Mouse (Mus musculus) heart, embryonic 12.5 days (tissue): ENCODE data around the gene Kalrn. TPM values are rescaled to one million over a fixed set of nuclear protein-coding genes. Genes with fewer than 3 reads are reported as not detected.
A peak's percentile ranks its signal among the peaks of the same experiment; 100 is the strongest.

Experiments used
- ATAC-seq: fragments of 200-750 bp; cut with Nextera tagmentation; 2 replicates; pipeline ENCODE4 v1.8.0; 2017; ENCODE audit warnings: moderate TSS enrichment, moderate library complexity; ENCODE audit not compliant: insufficient number of reproducible peaks, low FRiP score
- H3K27ac ChIP-seq: fragments of 300-500 bp; sonication (generic); 2 replicates; pipeline ENCODE4 v1.5.1; 2016; ENCODE audit warnings: mild to moderate bottlenecking, moderate library complexity; ENCODE audit not compliant: poor library complexity, severe bottlenecking
- H3K27me3 ChIP-seq: fragments of 300-500 bp; sonication (generic); replicated peaks from 2 replicates; pipeline ENCODE4 v1.6.1; 2016; ENCODE audit warnings: mild to moderate bottlenecking, moderate library complexity
- H3K36me3 ChIP-seq: fragments of 300-500 bp; sonication (generic); 2 replicates; pipeline ENCODE4 v1.6.1; 2016; ENCODE audit warnings: mild to moderate bottlenecking, moderate library complexity
- H3K4me1 ChIP-seq: fragments of 300-500 bp; sonication (generic); replicated peaks from 2 replicates; pipeline ENCODE4 v1.6.1; 2016; ENCODE audit warnings: mild to moderate bottlenecking
- H3K4me2 ChIP-seq: fragments of 300-500 bp; sonication (generic); 2 replicates; pipeline ENCODE4 v1.6.1; 2016; ENCODE audit warnings: mild to moderate bottlenecking, moderate library complexity
- H3K4me3 ChIP-seq: fragments of 300-500 bp; sonication (generic); 2 replicates; pipeline ENCODE4 v1.5.1; 2016; ENCODE audit warnings: mild to moderate bottlenecking
- H3K9ac ChIP-seq: fragments of 300-500 bp; sonication (generic); 2 replicates; pipeline ENCODE4 v1.6.1; 2016; ENCODE audit warnings: mild to moderate bottlenecking, moderate library complexity
- H3K9me3 ChIP-seq: fragments of 300-500 bp; sonication (generic); replicated peaks from 2 replicates; pipeline ENCODE4 v1.6.1; 2016; ENCODE audit warnings: mild to moderate bottlenecking, moderate library complexity
- WGBS: fragments of 180-500 bp; shearing (Covaris S2); methylation state at CpG from one replicate; pipeline ENCODE4 v1.1.7; 2016; 5-methylcytosine and 5-hydroxymethylcytosine counted together
- polyA plus RNA-seq: library from polyadenylated mRNA; unstranded; fragments of >200 nt; fragmentation: Nextera tagmentation; extraction: Ambion mirVana; gene quantifications from 2 replicates; pipeline ENCODE4 v1.2.1, GENCODE M21; 2016

The Kalrn gene
- polyA plus RNA-seq, 1 experiment from 2014 or later: 29.3 TPM

DNA sequence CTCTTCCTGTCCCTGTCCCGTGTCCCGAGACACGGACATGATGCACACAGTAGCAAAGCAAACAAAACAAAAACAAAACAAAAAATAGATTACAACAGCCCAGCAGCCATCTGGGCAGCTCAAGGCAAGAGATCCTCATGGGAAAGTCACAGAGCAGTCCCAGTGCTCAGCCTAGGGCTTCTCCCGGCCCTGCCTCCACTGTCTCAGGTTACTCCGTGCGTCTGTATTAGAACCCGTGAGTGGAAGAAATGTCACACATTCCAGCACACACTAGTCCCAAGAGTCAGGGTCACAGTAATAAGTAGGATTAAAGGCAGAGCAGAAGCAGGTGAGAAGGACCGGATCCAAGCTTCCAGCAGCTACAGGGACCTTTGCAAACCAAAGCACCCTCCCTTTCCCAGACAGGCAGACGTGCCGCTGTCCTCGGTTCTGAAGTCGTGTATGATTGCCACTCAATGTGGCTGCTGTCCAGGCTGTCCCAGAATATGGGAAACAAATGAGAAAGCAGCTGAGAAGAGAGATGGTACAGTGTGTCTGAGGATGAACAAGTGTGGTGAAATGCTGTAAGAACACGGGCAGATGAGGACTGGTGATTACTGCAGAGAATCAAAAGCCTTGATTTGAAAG is 173.1 kb downstream of the Kalrn start:
- ATAC-seq: no peak

DNA sequence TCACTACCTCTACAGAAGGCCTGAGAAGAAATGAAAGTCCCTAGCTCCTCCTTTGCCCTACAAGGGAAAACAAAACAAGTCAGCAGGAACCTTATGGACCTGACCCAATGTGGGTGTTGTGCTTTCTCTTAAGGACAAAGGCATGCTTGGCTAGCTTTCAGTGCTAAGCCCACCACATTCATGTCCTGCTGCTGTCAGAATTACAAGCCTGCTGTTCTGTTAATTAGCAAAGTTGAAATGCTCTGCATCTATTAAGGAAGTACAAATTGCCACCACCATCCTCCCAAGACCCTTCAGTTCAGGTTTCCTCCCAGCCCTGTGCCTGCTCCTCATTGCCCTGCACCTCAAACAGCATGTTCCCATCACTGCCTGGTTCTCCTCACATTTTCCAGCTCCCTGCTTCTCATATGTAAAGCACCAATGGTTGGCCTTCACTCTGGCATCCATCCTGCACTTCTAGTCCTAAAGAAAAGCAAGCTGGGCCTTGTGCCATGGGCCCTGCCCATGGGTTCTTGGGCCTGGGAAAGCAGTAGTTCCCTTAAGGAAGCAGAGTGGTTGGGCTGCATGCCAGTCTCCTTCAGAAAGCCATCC is 178.0 kb downstream of the Kalrn start:
- no peak overlapping the region for H3K4me2 ChIP-seq
- ATAC-seq: no peak
- H3K4me3 ChIP-seq: no peak overlapping the region
- H3K9ac ChIP-seq: no peak overlapping the region
- H3K27me3 ChIP-seq: no peaks in the 10 kb centered on the region
- H3K4me1 ChIP-seq: 0 out of 2 replicates have a peak, but pooled peaks cover 2% of the 10 kb centered on the region
- H3K9me3 ChIP-seq: no peaks in the 10 kb centered on the region
- no peaks in the 10 kb centered on the region for H3K36me3 ChIP-seq
- no peak overlapping the region for H3K27ac ChIP-seq

More for the DNA sequence above, 173.1 kb downstream of the Kalrn start:
- H3K4me1 ChIP-seq: peaks cover 3% of the 10 kb centered on the region
- no peak overlapping the region for H3K27ac ChIP-seq
- 39% methylated on average over 13 of the region's 13 CpGs for WGBS
- H3K4me3 ChIP-seq: no peak overlapping the region
- no peaks in the 10 kb centered on the region for H3K9me3 ChIP-seq
- no peaks in the 10 kb centered on the region for H3K36me3 ChIP-seq
- H3K27me3 ChIP-seq: no peaks in the 10 kb centered on the region
- no peak overlapping the region for H3K4me2 ChIP-seq
- no peak overlapping the region for H3K9ac ChIP-seq

DNA sequence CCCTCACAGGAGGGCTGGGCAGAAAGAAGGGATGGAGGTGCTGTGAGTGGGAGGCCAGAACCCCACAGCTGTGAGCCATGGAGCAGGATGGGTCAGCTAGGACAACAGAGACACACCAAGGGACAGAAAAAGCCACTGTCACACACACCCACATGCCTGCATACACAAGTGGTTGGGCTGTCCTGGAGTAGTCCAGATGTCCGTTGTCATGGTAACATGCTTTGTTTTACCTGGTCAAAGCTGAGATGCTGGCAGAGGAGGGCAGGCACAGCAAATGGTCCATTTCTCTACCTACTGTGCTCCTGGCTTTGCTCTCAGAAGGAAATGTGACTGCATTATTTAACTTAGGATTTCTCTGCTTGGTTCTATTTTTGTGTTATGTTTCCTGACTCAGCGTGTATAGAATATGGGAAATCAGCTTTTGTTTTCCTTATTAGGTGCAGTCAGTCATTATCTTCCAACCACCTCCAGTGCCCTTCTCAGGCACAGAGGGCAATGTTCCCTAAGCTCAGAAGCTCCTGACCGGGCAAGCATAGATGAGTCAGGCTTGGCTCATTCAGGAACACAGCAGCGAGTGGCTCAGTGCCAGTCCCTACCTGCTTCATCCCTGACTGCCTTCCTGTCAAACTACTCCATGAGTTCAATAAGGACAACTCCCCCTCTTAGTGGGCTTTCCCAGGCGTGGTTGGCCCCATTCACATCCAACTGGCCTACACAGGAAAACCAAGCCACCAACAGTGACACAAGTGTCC is 183.6 kb downstream of the Kalrn start:
- Histone ChIP-seq H3K9me3 (no peaks in the 10 kb centered on the region), H3K4me3 (no peak overlapping the region), H3K36me3 (no peaks in the 10 kb centered on the region), H3K4me1 (0 out of 2 replicates have a peak, but pooled peaks cover 8% of the 10 kb centered on the region), H3K27ac (no peak overlapping the region), H3K4me2 (no peak overlapping the region), H3K9ac (no peak overlapping the region), H3K27me3 (no peaks in the 10 kb centered on the region)
- WGBS: 69% methylated on average over 5 of the region's 5 CpGs
- ATAC-seq: no peak

DNA sequence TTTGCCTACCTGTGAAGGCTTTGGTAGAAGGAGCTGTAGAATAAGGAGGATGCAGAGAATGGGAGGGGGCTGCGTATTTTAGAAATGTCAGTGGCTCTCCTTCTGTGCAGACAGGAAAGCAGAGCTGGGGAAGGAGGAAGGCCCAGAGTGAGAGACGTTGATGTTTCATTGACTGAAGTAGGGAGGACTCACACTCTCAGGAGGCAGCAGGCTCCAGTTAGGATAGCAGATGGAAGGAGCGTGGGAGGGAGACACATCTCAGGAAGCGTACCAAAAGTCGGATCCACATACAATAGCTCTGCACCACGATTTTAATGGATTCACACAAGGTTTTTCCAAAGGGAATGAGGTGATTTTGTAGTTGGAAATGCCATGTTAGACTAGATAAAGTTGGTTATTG is 184.5 kb downstream of the Kalrn start:
- Histone ChIP-seq H3K27me3 (no peaks in the 10 kb centered on the region), H3K27ac (no peak overlapping the region), H3K4me2 (no peak overlapping the region), H3K9me3 (no peaks in the 10 kb centered on the region), H3K4me3 (no peak overlapping the region), H3K4me1 (peaks cover 8% of the 10 kb centered on the region; the same call in 1 of the 2 replicates), H3K36me3 (no peaks in the 10 kb centered on the region), H3K9ac (no peak overlapping the region)
- no peak for ATAC-seq
- 76% methylated on average over 6 of the region's 6 CpGs for WGBS

DNA sequence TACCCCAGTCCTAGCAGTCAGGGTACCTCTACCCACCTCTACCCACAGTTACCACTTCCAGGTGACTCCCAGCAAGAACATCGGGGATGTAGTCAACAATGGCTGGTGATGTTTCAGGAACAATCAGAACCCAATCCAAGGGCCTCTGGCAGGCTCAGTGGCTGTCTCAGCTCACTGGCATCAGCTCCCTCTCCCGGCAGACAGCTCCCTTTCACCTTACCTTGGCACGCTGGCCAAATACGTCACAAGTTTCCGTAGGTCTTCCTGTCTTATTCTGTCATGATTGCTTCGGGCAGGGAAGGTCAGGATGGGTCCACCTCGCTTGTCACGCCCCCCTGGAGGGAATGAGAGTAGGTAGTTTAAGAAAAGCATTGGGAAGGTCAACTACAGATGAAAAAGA is 188.3 kb downstream of the Kalrn start:
- 84% methylated on average over 8 of the region's 8 CpGs for WGBS

DNA sequence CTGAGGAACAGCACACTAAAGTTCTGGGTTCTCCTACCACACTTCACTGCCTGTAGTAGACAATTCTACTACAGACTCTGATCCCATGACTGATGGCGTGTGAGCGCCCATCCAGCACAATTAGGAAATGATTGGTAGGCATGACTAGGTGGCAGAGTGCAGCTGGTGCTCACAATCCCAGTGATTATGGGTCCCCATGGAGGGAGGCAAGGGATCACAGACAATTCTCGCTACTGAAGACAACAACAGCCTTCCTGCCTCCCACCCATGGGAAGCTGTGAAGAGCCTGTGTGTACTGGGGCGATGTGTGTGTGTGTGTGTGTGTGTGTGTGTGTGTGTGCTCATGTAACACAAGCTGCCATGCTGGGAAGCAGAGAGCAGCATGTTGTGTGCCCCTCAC is 190.3 kb downstream of the Kalrn start:
- Histone ChIP-seq H3K4me1 (no peaks in the 10 kb centered on the region; the same call in 1 of the 2 replicates), H3K36me3 (0 out of 2 replicates have a peak, but pooled peaks cover 2% of the 10 kb centered on the region), H3K4me2 (no peak overlapping the region), H3K27me3 (no peaks in the 10 kb centered on the region), H3K27ac (no peak overlapping the region), H3K4me3 (no peak overlapping the region), H3K9me3 (no peaks in the 10 kb centered on the region), H3K9ac (no peak overlapping the region)
- ATAC-seq: no peak
- WGBS: 90% methylated on average over 4 of the region's 4 CpGs

More for the DNA sequence above, 188.3 kb downstream of the Kalrn start:
- ATAC-seq: no peak
- Histone ChIP-seq H3K4me2 (no peak overlapping the region), H3K36me3 (0 out of 2 replicates have a peak, but pooled peaks cover 2% of the 10 kb centered on the region), H3K27ac (no peak overlapping the region), H3K4me1 (peaks cover 3% of the 10 kb centered on the region; the same call in 1 of the 2 replicates), H3K27me3 (no peaks in the 10 kb centered on the region), H3K9ac (no peak overlapping the region), H3K9me3 (no peaks in the 10 kb centered on the region), H3K4me3 (no peak overlapping the region)

DNA sequence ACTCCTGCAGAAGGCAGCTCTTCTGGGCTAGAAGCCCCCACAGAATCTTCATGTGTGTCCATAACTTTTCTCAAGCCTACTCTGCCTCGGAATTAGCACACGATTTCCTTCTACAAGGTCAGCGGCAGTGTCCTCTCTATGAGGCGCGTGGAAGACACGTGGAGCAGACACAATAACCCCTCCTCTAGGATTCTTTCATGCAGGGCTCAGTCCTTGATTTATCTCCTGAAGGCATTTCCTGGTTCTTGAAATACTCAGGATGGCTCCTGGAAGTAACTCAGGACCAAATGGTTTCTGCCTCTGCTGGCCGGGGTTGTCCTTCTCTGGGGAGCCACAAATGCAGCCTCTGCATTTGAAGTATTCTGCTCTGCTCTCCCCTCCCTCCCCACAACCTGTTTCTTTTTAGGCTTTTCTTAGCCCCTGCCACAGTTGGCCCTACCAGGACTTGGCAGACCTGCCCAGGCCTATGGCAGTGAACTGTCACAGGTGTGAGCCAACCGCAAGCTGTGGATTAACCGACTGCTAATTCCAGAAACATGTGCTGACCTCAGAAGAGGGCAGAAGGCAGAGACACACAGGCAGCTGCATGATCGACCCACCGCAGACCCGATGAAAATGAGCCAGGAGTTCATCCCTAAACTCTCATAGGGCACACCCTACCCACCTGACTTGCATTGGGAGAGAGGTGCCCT is 197.0 kb downstream of the Kalrn start:
- Histone ChIP-seq H3K27ac (no peak overlapping the region), H3K4me1 (peaks cover 29% of the 10 kb centered on the region), H3K4me2 (no peak overlapping the region), H3K9me3 (no peaks in the 10 kb centered on the region), H3K4me3 (no peak overlapping the region), H3K36me3 (no peaks in the 10 kb centered on the region), H3K27me3 (no peaks in the 10 kb centered on the region), H3K9ac (0 out of 2 replicates have a peak overlapping the region, but pooled peaks have one; percentile 16)
- WGBS: 60% methylated on average over 12 of the region's 12 CpGs
- no peak for ATAC-seq

DNA sequence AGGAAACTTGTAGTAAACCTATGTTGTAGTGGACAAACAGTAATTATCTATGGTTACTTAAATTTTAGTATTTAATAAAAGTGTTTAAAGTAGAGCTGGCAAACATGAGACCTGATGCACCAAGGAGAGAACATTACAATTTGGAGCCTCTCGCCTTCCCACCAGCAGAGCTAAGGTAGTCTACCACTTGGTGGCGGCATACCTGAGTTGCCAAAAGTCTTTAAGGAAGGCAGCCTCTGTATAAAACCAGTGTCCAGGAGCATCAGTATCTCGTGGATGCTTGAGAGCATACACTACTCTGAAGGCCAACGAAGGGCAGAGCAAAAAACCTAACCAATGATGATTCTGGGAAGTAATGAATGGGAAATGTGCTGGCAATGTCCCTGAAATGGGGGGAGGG is 199.8 kb downstream of the Kalrn start:
- Histone ChIP-seq H3K9me3 (no peaks in the 10 kb centered on the region), H3K9ac (no peak overlapping the region), H3K36me3 (no peaks in the 10 kb centered on the region), H3K4me3 (no peak overlapping the region), H3K27ac (no peak overlapping the region), H3K4me2 (no peak overlapping the region), H3K27me3 (no peaks in the 10 kb centered on the region), H3K4me1 (peaks cover 29% of the 10 kb centered on the region)
- WGBS: 65% methylated on average over 4 of the region's 4 CpGs
- ATAC-seq: no peak

DNA sequence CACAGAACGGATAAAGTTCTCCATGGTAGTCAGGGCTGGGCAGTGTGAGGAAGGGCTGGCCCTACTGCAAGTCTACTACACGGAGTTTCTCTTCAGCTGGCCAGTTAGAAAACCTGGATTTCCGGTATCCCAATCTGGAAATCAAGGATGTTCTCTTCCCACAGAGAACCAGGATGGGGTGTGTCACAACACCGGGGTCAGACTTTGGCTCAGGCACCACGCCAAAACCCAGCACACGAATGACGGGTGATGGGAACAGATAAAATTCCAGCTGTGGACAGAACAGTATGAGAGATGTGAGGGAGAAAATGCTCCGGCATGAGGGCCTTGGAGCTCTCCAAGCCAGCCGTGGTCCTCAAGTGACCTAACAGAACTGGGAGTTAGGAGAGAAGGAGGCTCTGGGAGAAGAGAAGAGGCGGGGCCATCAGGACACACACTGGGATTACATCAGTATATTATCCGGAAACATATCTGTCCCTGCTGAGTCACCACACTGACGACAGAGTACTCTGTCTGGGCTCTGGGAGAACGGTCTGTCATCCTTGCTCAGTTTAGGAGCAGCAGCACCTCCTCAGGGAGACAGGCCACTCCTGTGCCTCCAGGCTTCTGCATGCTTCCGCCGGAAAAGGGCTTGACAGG is 201.1 kb downstream of the Kalrn start:
- ATAC-seq: no peak
- Histone ChIP-seq H3K27ac (no peak overlapping the region), H3K9me3 (no peaks in the 10 kb centered on the region), H3K9ac (no peak overlapping the region), H3K4me2 (no peak overlapping the region), H3K36me3 (no peaks in the 10 kb centered on the region), H3K4me3 (no peak overlapping the region), H3K27me3 (no peaks in the 10 kb centered on the region), H3K4me1 (peaks cover 29% of the 10 kb centered on the region)
- 41% methylated on average over 15 of the region's 15 CpGs for WGBS

DNA sequence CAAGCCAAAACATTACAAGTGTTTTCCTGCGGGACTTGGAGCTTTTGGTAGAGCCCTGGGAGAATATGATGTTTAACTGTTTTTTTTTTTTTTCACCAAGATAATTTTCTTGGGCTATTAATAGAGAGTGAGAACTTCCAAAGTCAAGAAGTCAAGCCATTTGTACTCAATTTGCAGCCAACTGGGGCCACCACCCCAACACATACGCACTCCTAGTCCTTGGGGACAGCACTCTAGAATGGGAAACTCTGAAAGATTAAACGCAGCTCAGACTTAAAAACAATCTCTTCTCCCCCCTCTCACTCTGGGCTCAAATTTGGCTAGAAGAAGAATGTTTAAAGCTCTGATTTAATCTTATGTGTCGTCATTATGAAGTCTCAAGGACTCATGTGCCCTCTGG is 214.1 kb downstream of the Kalrn start:
- Histone ChIP-seq H3K27ac (no peak overlapping the region), H3K4me3 (no peak overlapping the region), H3K9ac (no peak overlapping the region), H3K27me3 (no peaks in the 10 kb centered on the region), H3K9me3 (no peaks in the 10 kb centered on the region), H3K4me1 (peaks cover 4% of the 10 kb centered on the region; the same call in 1 of the 2 replicates), H3K36me3 (no peaks in the 10 kb centered on the region), H3K4me2 (no peak overlapping the region)
- 70% methylated on average over 4 of the region's 4 CpGs for WGBS
- no peak for ATAC-seq
